9 mouse cellular contexts compared by ENCODE assay signal in the genomic region with DNA sequence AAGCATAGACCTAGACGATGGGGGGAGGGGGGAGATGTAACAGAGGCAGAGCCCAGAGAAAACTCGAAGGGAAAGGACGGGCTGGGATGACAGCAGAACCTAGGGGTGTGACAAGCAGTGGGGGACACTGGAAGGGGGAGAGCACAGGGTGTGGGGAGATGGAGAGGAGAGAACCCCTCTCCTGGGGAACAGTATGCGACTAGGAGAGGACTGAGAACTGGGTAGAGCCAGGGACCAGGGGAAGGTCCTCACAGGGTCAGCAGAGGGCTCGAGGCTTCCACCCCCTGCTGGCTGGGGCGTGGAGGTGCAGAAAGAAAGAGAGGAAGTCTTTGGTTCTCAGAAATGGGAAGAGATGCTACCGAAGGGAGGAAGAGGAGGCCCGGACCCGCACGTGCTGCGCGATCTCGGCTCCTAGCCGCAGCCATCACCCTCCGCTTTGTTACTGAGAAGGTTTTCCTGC. TPM values are rescaled to one million over a fixed set of nuclear protein-coding genes. Genes with fewer than 3 reads are reported as not detected.
DNase-seq lines count a peak whose midpoint lies in the region; ATAC-seq and TF ChIP-seq lines count a peak whose summit lies in the region.
"Had no signal": no experiment of that assay in that cellular context is flagged by ENCODE, and none has a peak within 500 bp of the region (broad histone marks: within the 10 kb centered on the region; RNA-seq: fewer than 3 reads in every experiment).

No protein-coding gene starts in this region.

- 3% methylated on average over 14 of the region's 15 CpGs for WGBS in limb, embryonic 15.5 days
- 2% methylated on average over 15 of the region's 15 CpGs for WGBS in midbrain, embryonic 15.5 days
- under 1% methylated on average over 15 of the region's 15 CpGs for WGBS in thymus, adult 2 months

- peaks cover 82% of the 10 kb centered on the region for H3K27me3 ChIP-seq in limb, embryonic 15.5 days
- peaks cover 19% of the 10 kb centered on the region for H3K27me3 ChIP-seq in midbrain, embryonic 15.5 days (replicated peaks)
- peaks cover 11% of the 10 kb centered on the region for H3K27me3 ChIP-seq in thymus, adult 2 months (ENCODE audit: control insufficient read depth, insufficient read depth, low read length)

- H3K27ac ChIP-seq in limb, embryonic 15.5 days = no peak overlapping the region
- H3K27ac ChIP-seq in midbrain, embryonic 15.5 days = peak overlapping the region; percentile 24; the same call in 1 of the 2 replicates
- H3K27ac ChIP-seq in thymus, adult 2 months (ENCODE audit: control insufficient read depth, insufficient read depth, low read length) = no peak overlapping the region

- TF ChIP-seq POLR2A in thymus, adult 2 months (IDR thresholded peaks at IDR 0.05; ENCODE audit: control insufficient read depth, extremely low read depth, insufficient read depth, low read length, poor library complexity) = no peak

- H3K9me3 ChIP-seq in limb, embryonic 15.5 days = no peaks in the 10 kb centered on the region
- H3K9me3 ChIP-seq in midbrain, embryonic 15.5 days = no peaks in the 10 kb centered on the region

- no peak for ATAC-seq in limb, embryonic 15.5 days (ENCODE audit: insufficient number of reproducible peaks, low FRiP score, low TSS enrichment, low read depth)
- ATAC-seq in midbrain, embryonic 15.5 days (replicated peaks) = no peak

- H3K9ac ChIP-seq in limb, embryonic 15.5 days = no peak overlapping the region
- H3K9ac ChIP-seq in midbrain, embryonic 15.5 days = no peak overlapping the region; the same call in 1 of the 2 replicates

- intact Hi-C loops in gastrocnemius, postnatal 36 days (cut with DNase I) = no loop called here
- intact Hi-C loops in heart, postnatal 10 days (cut with DNase I) = no loop called here

- TF ChIP-seq CTCF in thymus, adult 2 months (IDR thresholded peaks at IDR 0.05; ENCODE audit: borderline replicate concordance, control insufficient read depth, extremely low read depth, insufficient read depth, low read length, poor library complexity) = peak; percentile 80; the same call in 1 of the 2 replicates

- peaks cover 29% of the 10 kb centered on the region for H3K4me1 ChIP-seq in limb, embryonic 15.5 days
- H3K4me1 ChIP-seq in midbrain, embryonic 15.5 days = peaks cover 40% of the 10 kb centered on the region
- H3K4me1 ChIP-seq in thymus, adult 2 months (replicated peaks; ENCODE audit: control insufficient read depth, insufficient read depth, low read length) = peaks cover 27% of the 10 kb centered on the region

- no peak overlapping the region for H3K4me3 ChIP-seq in limb, embryonic 15.5 days
- peak overlapping the region; percentile 70 for H3K4me3 ChIP-seq in midbrain, embryonic 15.5 days
- no peak overlapping the region for H3K4me3 ChIP-seq in thymus, adult 2 months (ENCODE audit: control insufficient read depth, insufficient read depth, low read length)
- H3K4me3 ChIP-seq: myocyte had no signal

- DNase-seq in gastrocnemius, postnatal 10 days = peak; percentile 30
- DNase-seq in gastrocnemius, postnatal 36 days = no peak
- DNase-seq in Muller cell, postnatal 12 days (ENCODE audit: inconsistent ontology term) = peak; percentile 33
- peak; percentile 65 for DNase-seq in embryo, embryonic 9.5 days (ENCODE audit: extremely low spot score)
- peak; percentile 18 to 53 for DNase-seq in heart, postnatal 10 days
- DNase-seq in thymus, adult 2 months = peak; percentile 59

- no peaks in the 10 kb centered on the region for H3K36me3 ChIP-seq in limb, embryonic 15.5 days
- no peaks in the 10 kb centered on the region for H3K36me3 ChIP-seq in midbrain, embryonic 15.5 days (replicated peaks)
- H3K36me3 ChIP-seq in thymus, adult 2 months (ENCODE audit: control insufficient read depth, insufficient read depth, low read length) = no peaks in the 10 kb centered on the region

- H3K4me2 ChIP-seq in limb, embryonic 15.5 days = 0 out of 2 replicates have a peak overlapping the region, but pooled peaks have one; percentile 17
- peak overlapping the region; percentile 60 for H3K4me2 ChIP-seq in midbrain, embryonic 15.5 days

RNA-seq across cellular contexts. Expression of a gene that starts 1.8 kb away (rescaled TPM):
- total RNA-seq in gastrocnemius, postnatal 10 days (2021) = under 1 TPM; 0.16 to 0.77 TPM
- under 1 TPM; 0.10 to 0.72 TPM for total RNA-seq in gastrocnemius, postnatal 36 days (2021)
- total RNA-seq in heart, postnatal 10 days (2021) = under 1 TPM; 0.19 to 0.50 TPM
- 1.1 and 1.4 TPM in 2 replicates for polyA plus RNA-seq in limb, embryonic 15.5 days (2015; fragmentation: Nextera tagmentation; extraction: Ambion mirVana)
- 45.5 and 59.1 TPM in 2 replicates for polyA plus RNA-seq in midbrain, embryonic 15.5 days (2015; fragmentation: Nextera tagmentation; extraction: Ambion mirVana)
- 5.6 and 5.7 TPM in 2 replicates for polyA plus RNA-seq in thymus, adult 2 months (2012; rRNA removed)

RNA-seq across cellular contexts. Expression of a gene that starts 39.1 kb away (rescaled TPM):
- 1 to 10 TPM; 6.3 to 7.4 TPM for total RNA-seq in gastrocnemius, postnatal 10 days (2021)
- 10 to 100 TPM in 1 of 2 experiments, 1 to 10 TPM in 1; 8.4 to 10.7 TPM for total RNA-seq in gastrocnemius, postnatal 36 days (2021)
- 10 to 100 TPM; 14.2 TPM for total RNA-seq in heart, postnatal 10 days (2021)
- 12.2 and 13.6 TPM in 2 replicates for polyA plus RNA-seq in limb, embryonic 15.5 days (2015; fragmentation: Nextera tagmentation; extraction: Ambion mirVana)
- polyA plus RNA-seq in midbrain, embryonic 15.5 days (2015; fragmentation: Nextera tagmentation; extraction: Ambion mirVana) = 18.5 and 18.7 TPM in 2 replicates
- polyA plus RNA-seq in thymus, adult 2 months (2012; rRNA removed) = 93.6 and 102 TPM in 2 replicates

RNA-seq across cellular contexts. Expression of a gene that starts 39.9 kb away (rescaled TPM):
- 1 to 10 TPM; 6.2 to 8.5 TPM for total RNA-seq in gastrocnemius, postnatal 10 days (2021)
- 1 to 10 TPM; 4.1 to 5.5 TPM for total RNA-seq in gastrocnemius, postnatal 36 days (2021)
- 10 to 100 TPM in 1 of 2 experiments, 1 to 10 TPM in 1; 8.7 to 11.4 TPM for total RNA-seq in heart, postnatal 10 days (2021)
- polyA plus RNA-seq in limb, embryonic 15.5 days (2015; fragmentation: Nextera tagmentation; extraction: Ambion mirVana) = 2.7 and 2.8 TPM in 2 replicates
- 1.8 and 1.9 TPM in 2 replicates for polyA plus RNA-seq in midbrain, embryonic 15.5 days (2015; fragmentation: Nextera tagmentation; extraction: Ambion mirVana)
- polyA plus RNA-seq in thymus, adult 2 months (2012; rRNA removed) = 38.2 and 46.5 TPM in 2 replicates

RNA-seq across cellular contexts. Expression of a gene that starts 56.3 kb away (rescaled TPM):
- 10 to 100 TPM; 51.1 to 60.2 TPM for total RNA-seq in gastrocnemius, postnatal 10 days (2021)
- 10 to 100 TPM; 64.0 to 69.6 TPM for total RNA-seq in gastrocnemius, postnatal 36 days (2021)
- total RNA-seq in heart, postnatal 10 days (2021) = 10 to 100 TPM; 69.7 to 72.0 TPM
- polyA plus RNA-seq in limb, embryonic 15.5 days (2015; fragmentation: Nextera tagmentation; extraction: Ambion mirVana) = 8.2 and 10.0 TPM in 2 replicates
- 19.5 TPM in 2 replicates for polyA plus RNA-seq in midbrain, embryonic 15.5 days (2015; fragmentation: Nextera tagmentation; extraction: Ambion mirVana)
- 332 and 343 TPM in 2 replicates for polyA plus RNA-seq in thymus, adult 2 months (2012; rRNA removed)

Comparison
In these comparisons a context has a peak if more than half of its experiments do, and no peak if none do; other contexts are left out.
1. DNase-seq: peak in gastrocnemius, postnatal 10 days (single experiment), Muller cell, postnatal 12 days (single experiment), embryo, embryonic 9.5 days (single experiment), heart, postnatal 10 days (2 of 2) and thymus, adult 2 months (single experiment); none in gastrocnemius, postnatal 36 days (0 of 2).